Mouse (Mus musculus) CH12.LX (cell line): ENCODE measurements around the gene Ibsp.

Source experiments
- CTCF ChIP-seq, 2 experiments: IDR thresholded peaks in 1 of 2; conservative IDR thresholded peaks in 1 of 2; 2 replicates each; pipeline ENCODE4 v1.5.1; 2011 to 2012; ENCODE audit warnings: low read depth in 2 of 2, low read length in 2 of 2, improper control_type of control experiment in 1 of 2, inconsistent platforms in 1 of 2, mild to moderate bottlenecking in 1 of 2, moderate library complexity in 1 of 2
- KAT2A ChIP-seq: IDR thresholded peaks from 2 replicates; pipeline ENCODE4 v1.6.1; 2012; ENCODE audit warnings: low read length, improper control_type of control experiment, inconsistent platforms; ENCODE audit not compliant: insufficient replicate concordance
- RAD21 ChIP-seq: IDR thresholded peaks from 2 replicates; pipeline ENCODE4 v1.6.1; 2011; ENCODE audit warnings: low read depth, mild to moderate bottlenecking, low read length, improper control_type of control experiment, moderate library complexity
- USF1 ChIP-seq: IDR thresholded peaks from 2 replicates; pipeline ENCODE4 v1.6.1; 2014; ENCODE audit warnings: low read depth, mild to moderate bottlenecking, inconsistent platforms, low read length, improper control_type of control experiment

DNA sequence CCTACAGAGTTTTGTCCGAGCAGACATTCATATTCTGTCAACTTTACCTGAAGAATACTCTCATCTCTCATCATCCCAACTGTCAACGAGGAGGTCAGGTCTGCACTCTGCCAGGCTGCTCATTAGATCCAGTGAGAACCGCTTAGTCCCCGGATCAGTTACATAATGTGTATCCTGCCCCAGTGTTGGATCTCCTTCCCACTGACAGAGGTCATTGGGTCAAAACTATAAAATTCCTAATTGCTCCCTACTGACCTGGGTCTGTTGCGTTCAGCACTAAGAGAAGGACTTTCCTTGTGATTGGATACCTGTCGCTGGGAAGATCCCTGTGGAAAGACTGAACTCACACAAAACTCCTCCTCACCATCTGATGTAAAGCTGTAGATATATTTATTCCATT lies 60.3 kb downstream of the Ibsp start:
- no peak for TF ChIP-seq CTCF (conservative IDR thresholded peaks at IDR 0.05 in 1 of 2, IDR thresholded peaks at IDR 0.05 in 1 of 2; ENCODE audit: low read depth in 2 of 2, low read length in 2 of 2)
- TF ChIP-seq USF1: no peak
- no peak for TF ChIP-seq KAT2A
- TF ChIP-seq RAD21: no peak
